Mouse (Mus musculus) liver, embryonic 12.5 days (tissue): ENCODE measurements around the gene Slc19a3. TPM values are rescaled to one million over a fixed set of nuclear protein-coding genes. Genes with fewer than 3 reads are reported as not detected.

ENCODE experiments used
- ATAC-seq: fragments of 200-750 bp; cut with Nextera tagmentation; 2 replicates; pipeline ENCODE4 v1.8.0; 2017; ENCODE audit warnings: moderate number of reproducible peaks, mild to moderate bottlenecking, moderate library complexity
- H3K27ac ChIP-seq: fragments of 300-500 bp; sonication (generic); 2 replicates; pipeline ENCODE4 v1.5.1; 2016; ENCODE audit warnings: mild to moderate bottlenecking
- H3K27me3 ChIP-seq: fragments of 300-500 bp; sonication (generic); replicated peaks from 2 replicates; pipeline ENCODE4 v1.6.1; 2016; ENCODE audit warnings: mild to moderate bottlenecking, moderate library complexity
- H3K36me3 ChIP-seq: fragments of 300-500 bp; sonication (generic); 2 replicates; pipeline ENCODE4 v1.6.1; 2016; ENCODE audit warnings: mild to moderate bottlenecking, moderate library complexity
- H3K4me1 ChIP-seq: fragments of 300-500 bp; sonication (generic); 2 replicates; pipeline ENCODE4 v1.6.1; 2016
- H3K4me2 ChIP-seq: fragments of 300-500 bp; sonication (generic); 2 replicates; pipeline ENCODE4 v1.6.1; 2016; ENCODE audit warnings: mild to moderate bottlenecking, moderate library complexity
- H3K4me3 ChIP-seq: fragments of 300-500 bp; sonication (generic); 2 replicates; pipeline ENCODE4 v1.5.1; 2016; ENCODE audit warnings: mild to moderate bottlenecking, moderate library complexity
- H3K9ac ChIP-seq: fragments of 300-500 bp; sonication (generic); 2 replicates; pipeline ENCODE4 v1.6.1; 2016; ENCODE audit warnings: mild to moderate bottlenecking, moderate library complexity
- H3K9me3 ChIP-seq: fragments of 300-500 bp; sonication (generic); replicated peaks from 2 replicates; pipeline ENCODE4 v1.6.1; 2016; ENCODE audit warnings: mild to moderate bottlenecking, moderate library complexity
- WGBS: fragments of 180-500 bp; shearing (Covaris S2); methylation state at CpG from one replicate; pipeline ENCODE4 v1.1.7; 2016; ENCODE audit not compliant: insufficient replicate concordance; 5-methylcytosine and 5-hydroxymethylcytosine counted together
- polyA plus RNA-seq: library from polyadenylated mRNA; unstranded; fragments of >200 nt; fragmentation: Nextera tagmentation; extraction: Ambion mirVana; gene quantifications from 2 replicates; pipeline ENCODE4 v1.2.1, GENCODE M21; 2016

Gene Slc19a3
- polyA plus RNA-seq, 1 experiment from 2014 or later = 0.15 TPM

- Histone ChIP-seq H3K9me3 (no peaks in the 10 kb centered on the region), H3K4me3 (no peak within 1 kb of the TSS), H3K4me2 (no peak within 1 kb of the TSS), H3K9ac (no peak within 1 kb of the TSS), H3K4me1 (peaks cover 4% of the 10 kb centered on the region; the same call in 1 of the 2 replicates), H3K27me3 (peaks cover 4% of the 10 kb centered on the region; the same call in 1 of the 2 replicates), H3K36me3 (no peaks in the 10 kb centered on the region), H3K27ac (no peak within 1 kb of the TSS)
- WGBS = 79% methylated on average over 2 of the region's 2 CpGs
- ATAC-seq = no peak
These were observed 4.1 kb upstream of the Slc19a3 start, which contains the start of gene Krtap28-10 for GRCm38 (mm10) chr1:83042380-83042779. TSS of gene Krtap28-10 (minus strand) at chr1:83042480.

GRCm38 (mm10) chr1:83039080-83039479 is 832 bp upstream of the Slc19a3 start:
- Histone ChIP-seq H3K27ac (no peak overlapping the region), H3K4me2 (no peak overlapping the region), H3K9ac (no peak overlapping the region), H3K27me3 (peaks cover 4% of the 10 kb centered on the region; the same call in 1 of the 2 replicates), H3K9me3 (no peaks in the 10 kb centered on the region), H3K36me3 (no peaks in the 10 kb centered on the region), H3K4me1 (peaks cover 4% of the 10 kb centered on the region; the same call in 1 of the 2 replicates), H3K4me3 (no peak overlapping the region)
- ATAC-seq = no peak
- WGBS = 52% methylated on average over 4 of the region's 4 CpGs

- WGBS = 64% methylated on average over 11 of the region's 11 CpGs
- Histone ChIP-seq H3K9ac (no peak overlapping the region), H3K4me3 (no peak overlapping the region), H3K36me3 (no peaks in the 10 kb centered on the region), H3K4me1 (peaks cover 4% of the 10 kb centered on the region; the same call in 1 of the 2 replicates), H3K27ac (no peak overlapping the region), H3K4me2 (no peak overlapping the region), H3K27me3 (peaks cover 3% of the 10 kb centered on the region; the same call in 1 of the 2 replicates), H3K9me3 (no peaks in the 10 kb centered on the region)
- ATAC-seq = no peak
These were observed 1.2 kb downstream of the Slc19a3 start for GRCm38 (mm10) chr1:83036892-83037667.

GRCm38 (mm10) chr1:83034509-83034908 is 3.7 kb downstream of the Slc19a3 start:
- ATAC-seq = no peak
- WGBS = 48% methylated on average over 5 of the region's 5 CpGs
- no peak overlapping the region for H3K4me2 ChIP-seq

GRCm38 (mm10) chr1:83032508-83032907 is 5.7 kb downstream of the Slc19a3 start:
- H3K4me3 ChIP-seq = no peak overlapping the region
- no peak for ATAC-seq
- no peaks in the 10 kb centered on the region for H3K4me1 ChIP-seq
- H3K9ac ChIP-seq = no peak overlapping the region
- H3K36me3 ChIP-seq = no peaks in the 10 kb centered on the region
- H3K27ac ChIP-seq = no peak overlapping the region
- no peak overlapping the region for H3K4me2 ChIP-seq
- H3K27me3 ChIP-seq = no peaks in the 10 kb centered on the region
- no peaks in the 10 kb centered on the region for H3K9me3 ChIP-seq
- WGBS = 72% methylated on average over 6 of the region's 6 CpGs

More at GRCm38 (mm10) chr1:83034509-83034908, 3.7 kb downstream of the Slc19a3 start:
- H3K27ac ChIP-seq = no peak overlapping the region
- H3K4me1 ChIP-seq = peaks cover 4% of the 10 kb centered on the region; the same call in 1 of the 2 replicates
- H3K36me3 ChIP-seq = no peaks in the 10 kb centered on the region
- H3K4me3 ChIP-seq = no peak overlapping the region
- no peaks in the 10 kb centered on the region for H3K27me3 ChIP-seq
- no peaks in the 10 kb centered on the region for H3K9me3 ChIP-seq
- H3K9ac ChIP-seq = no peak overlapping the region

- 26% methylated on average over 1 of the region's 1 CpGs for WGBS
These were observed 6.3 kb downstream of the Slc19a3 start for GRCm38 (mm10) chr1:83031950-83032349.

GRCm38 (mm10) chr1:83016556-83016955 is 21.7 kb downstream of the Slc19a3 start:
- H3K27me3 ChIP-seq = no peaks in the 10 kb centered on the region
- no peak overlapping the region for H3K4me2 ChIP-seq
- H3K9ac ChIP-seq = no peak overlapping the region
- no peaks in the 10 kb centered on the region for H3K9me3 ChIP-seq
- no peaks in the 10 kb centered on the region for H3K4me1 ChIP-seq
- ATAC-seq = no peak
- no peaks in the 10 kb centered on the region for H3K36me3 ChIP-seq
- H3K4me3 ChIP-seq = no peak overlapping the region
- no peak overlapping the region for H3K27ac ChIP-seq
- WGBS = 31% methylated on average over 1 of the region's 1 CpGs

More at GRCm38 (mm10) chr1:83031950-83032349, 6.3 kb downstream of the Slc19a3 start:
- H3K4me3 ChIP-seq = no peak overlapping the region
- no peaks in the 10 kb centered on the region for H3K4me1 ChIP-seq
- no peak overlapping the region for H3K27ac ChIP-seq
- no peaks in the 10 kb centered on the region for H3K27me3 ChIP-seq
- H3K4me2 ChIP-seq = no peak overlapping the region
- no peaks in the 10 kb centered on the region for H3K36me3 ChIP-seq
- H3K9me3 ChIP-seq = no peaks in the 10 kb centered on the region
- ATAC-seq = no peak
- no peak overlapping the region for H3K9ac ChIP-seq

- WGBS = 68% methylated on average over 10 of the region's 10 CpGs
- no peak overlapping the region for H3K4me3 ChIP-seq
- no peak for ATAC-seq
- no peak overlapping the region for H3K9ac ChIP-seq
- no peaks in the 10 kb centered on the region for H3K9me3 ChIP-seq
- no peak overlapping the region for H3K27ac ChIP-seq
- H3K4me2 ChIP-seq = no peak overlapping the region
- no peaks in the 10 kb centered on the region for H3K36me3 ChIP-seq
- H3K4me1 ChIP-seq = no peaks in the 10 kb centered on the region
- no peaks in the 10 kb centered on the region for H3K27me3 ChIP-seq
These were observed 22.8 kb downstream of the Slc19a3 start for GRCm38 (mm10) chr1:83015329-83015879.

GRCm38 (mm10) chr1:83014477-83014876 is 23.8 kb downstream of the Slc19a3 start:
- no peaks in the 10 kb centered on the region for H3K4me1 ChIP-seq
- no peak overlapping the region for H3K4me3 ChIP-seq
- no peaks in the 10 kb centered on the region for H3K36me3 ChIP-seq
- no peak overlapping the region for H3K4me2 ChIP-seq
- no peak overlapping the region for H3K27ac ChIP-seq
- 85% methylated on average over 3 of the region's 3 CpGs for WGBS
- H3K27me3 ChIP-seq = no peaks in the 10 kb centered on the region
- no peak for ATAC-seq
- H3K9ac ChIP-seq = no peak overlapping the region
- H3K9me3 ChIP-seq = no peaks in the 10 kb centered on the region

- Histone ChIP-seq H3K27me3 (no peaks in the 10 kb centered on the region), H3K4me2 (no peak overlapping the region), H3K27ac (no peak overlapping the region), H3K4me3 (no peak overlapping the region), H3K36me3 (no peaks in the 10 kb centered on the region), H3K9ac (no peak overlapping the region), H3K9me3 (no peaks in the 10 kb centered on the region), H3K4me1 (no peaks in the 10 kb centered on the region)
- no peak for ATAC-seq
- 50% methylated on average over 6 of the region's 6 CpGs for WGBS
These were observed 30.8 kb downstream of the Slc19a3 start for GRCm38 (mm10) chr1:83007471-83007870.

- no peak for ATAC-seq
- Histone ChIP-seq H3K36me3 (no peaks in the 10 kb centered on the region), H3K4me2 (no peak overlapping the region), H3K4me1 (no peaks in the 10 kb centered on the region), H3K27ac (no peak overlapping the region), H3K9ac (no peak overlapping the region), H3K9me3 (no peaks in the 10 kb centered on the region), H3K4me3 (no peak overlapping the region), H3K27me3 (no peaks in the 10 kb centered on the region)
- WGBS = 63% methylated on average over 8 of the region's 8 CpGs
These were observed 31.7 kb downstream of the Slc19a3 start for GRCm38 (mm10) chr1:83006218-83007179.
